Mouse (Mus musculus) thymus, adult 2 months (tissue): ENCODE measurements around the gene Slc4a1.

ENCODE experiments used
- CTCF ChIP-seq: fragments of 200-500 bp; IDR thresholded peaks from 2 replicates; pipeline ENCODE4 v1.5.1; 2012; ENCODE audit warnings: mild to moderate bottlenecking, control low read depth, low read length, moderate library complexity, borderline replicate concordance; ENCODE audit not compliant: control insufficient read depth, poor library complexity, insufficient read depth; ENCODE audit errors: extremely low read depth
- POLR2A ChIP-seq: fragments of 200-500 bp; IDR thresholded peaks from 2 replicates; pipeline ENCODE4 v1.6.1; 2012; ENCODE audit warnings: mild to moderate bottlenecking, low read length, control low read depth, moderate library complexity; ENCODE audit not compliant: control insufficient read depth, poor library complexity, insufficient read depth; ENCODE audit errors: extremely low read depth

DNA sequence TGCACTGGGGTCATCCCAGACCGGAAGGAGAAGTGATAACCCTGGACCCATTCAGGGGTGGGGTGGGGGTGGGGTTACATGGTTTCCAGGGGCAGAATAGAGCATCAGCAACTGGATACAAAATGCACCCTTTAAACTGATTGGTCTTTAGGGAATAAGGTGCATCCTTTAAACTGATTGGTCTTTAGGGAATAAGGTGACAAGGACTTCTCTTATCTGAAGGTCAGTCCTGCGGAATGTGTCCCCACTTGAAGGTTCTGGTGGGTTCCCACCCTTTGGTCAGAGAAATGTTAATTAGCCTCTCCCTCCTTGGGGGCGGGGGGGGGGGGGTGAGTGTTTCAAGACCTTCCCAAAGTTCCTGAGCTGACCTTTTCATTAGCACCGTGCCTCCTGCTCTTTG is 34.2 kb downstream of the Slc4a1 start:
- TF ChIP-seq POLR2A (no peak), CTCF (no peak)
